Mouse (Mus musculus) lung, postnatal 0 days (tissue): ENCODE measurements at regions not wholly inside any gene's neighbourhood (a gene's known extent, or its start where the extent isn't known, plus 50 kb on each side); places are given as distances from the start of the nearest gene placed in this dataset.

ENCODE experiments used
- CTCF ChIP-seq: IDR thresholded peaks from 2 replicates; pipeline ENCODE4 v1.5.1; 2016; ENCODE audit warnings: antibody characterized with exemption, mild to moderate bottlenecking
- EP300 ChIP-seq: IDR thresholded peaks from 2 replicates; pipeline ENCODE4 v1.6.1; 2016; ENCODE audit warnings: antibody characterized with exemption, mild to moderate bottlenecking, control low read depth

DNA sequence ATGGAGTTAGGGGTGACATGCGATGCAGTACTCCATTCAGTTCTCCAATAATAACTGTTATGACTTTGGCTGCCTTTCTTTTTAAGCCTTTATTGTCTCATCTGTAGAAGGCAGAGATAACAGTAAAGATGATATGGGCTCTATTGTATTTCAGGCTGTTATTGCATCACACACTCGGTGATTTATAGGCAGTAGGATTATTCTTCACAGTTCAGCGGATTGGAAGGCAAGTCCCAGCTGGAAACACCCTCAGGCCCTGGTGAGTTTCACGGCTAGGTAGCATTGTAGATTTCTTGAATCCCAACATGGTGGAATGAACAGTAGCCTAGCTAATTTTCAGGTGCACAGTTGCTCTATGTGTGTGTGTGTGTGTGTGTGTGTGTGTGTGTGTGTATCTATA is 422.9 kb downstream of the Fam84a start:
- TF ChIP-seq CTCF (no peak), EP300 (no peak)
